Mouse (Mus musculus) forebrain, postnatal 0 days (tissue): ENCODE results near the gene Gm4513. TPM values are rescaled to one million over a fixed set of nuclear protein-coding genes. Genes with fewer than 3 reads are reported as not detected.
"Not testable (repeated sequence)": the region's sequence is repeated elsewhere in the genome, so short reads cannot be mapped to it uniquely, and the experiment has no call there.

Experiments used
- ATAC-seq: fragments of 200-750 bp; cut with Nextera tagmentation; 2 replicates; pipeline ENCODE4 v1.8.0; 2017; ENCODE audit warnings: mild to moderate bottlenecking, moderate library complexity
- DNase-seq: peaks from one replicate; pipeline ENCODE4 v3.0.0-alpha.2; 2015
- H3K27ac ChIP-seq: fragments of 300-500 bp; sonication (generic); 2 replicates; pipeline ENCODE4 v1.5.1; 2014; ENCODE audit warnings: low read depth, mild to moderate bottlenecking, antibody characterized with exemption, low read length, moderate library complexity, mixed read lengths
- H3K27me3 ChIP-seq: fragments of 300-500 bp; sonication (generic); 2 replicates; pipeline ENCODE4 v1.6.1; 2014; ENCODE audit warnings: mild to moderate bottlenecking, low read length, mixed read lengths; ENCODE audit not compliant: insufficient read depth
- H3K36me3 ChIP-seq: fragments of 300-500 bp; sonication (generic); 2 replicates; pipeline ENCODE4 v1.6.1; 2014; ENCODE audit warnings: mild to moderate bottlenecking, moderate library complexity; ENCODE audit not compliant: insufficient read depth
- H3K4me1 ChIP-seq: fragments of 300-500 bp; sonication (generic); 2 replicates; pipeline ENCODE4 v1.6.1; 2014; ENCODE audit warnings: antibody characterized with exemption; ENCODE audit not compliant: insufficient read depth
- H3K4me2 ChIP-seq: fragments of 300-500 bp; sonication (generic); 2 replicates; pipeline ENCODE4 v1.6.1; 2014; ENCODE audit warnings: low read depth, mild to moderate bottlenecking, moderate library complexity
- H3K4me3 ChIP-seq: fragments of 300-500 bp; sonication (generic); 2 replicates; pipeline ENCODE4 v1.5.1; 2014; ENCODE audit warnings: low read depth, low read length, mixed read lengths
- H3K9ac ChIP-seq: fragments of 300-500 bp; sonication (generic); 2 replicates; pipeline ENCODE4 v1.6.1; 2014; ENCODE audit warnings: mild to moderate bottlenecking
- H3K9me3 ChIP-seq: fragments of 300-500 bp; sonication (generic); 2 replicates; pipeline ENCODE4 v1.6.1; 2016; ENCODE audit warnings: low read length
- WGBS: fragments of 180-500 bp; shearing (Covaris S2); extraction: QIAGEN DNeasy Blood & Tissue Kit; methylation state at CpG from one replicate; pipeline ENCODE4 v1.1.7; 2014; 5-methylcytosine and 5-hydroxymethylcytosine counted together
- polyA plus RNA-seq: library from polyadenylated mRNA; unstranded; fragments of >200 nt; fragmentation: Nextera tagmentation; extraction: Ambion mirVana; gene quantifications from 2 replicates; pipeline ENCODE4 v1.2.1, GENCODE M21; 2015
- total RNA-seq: library from RNA; depleted of rRNA; stranded (reverse); fragments of >200 nt; gene quantifications from 2 replicates; pipeline ENCODE4 v1.2.3, GENCODE M21; 2014; rRNA removed

Gene Gm4513
- total RNA-seq (not detected in 2 replicates), polyA plus RNA-seq (not detected in 2 replicates)

DNA sequence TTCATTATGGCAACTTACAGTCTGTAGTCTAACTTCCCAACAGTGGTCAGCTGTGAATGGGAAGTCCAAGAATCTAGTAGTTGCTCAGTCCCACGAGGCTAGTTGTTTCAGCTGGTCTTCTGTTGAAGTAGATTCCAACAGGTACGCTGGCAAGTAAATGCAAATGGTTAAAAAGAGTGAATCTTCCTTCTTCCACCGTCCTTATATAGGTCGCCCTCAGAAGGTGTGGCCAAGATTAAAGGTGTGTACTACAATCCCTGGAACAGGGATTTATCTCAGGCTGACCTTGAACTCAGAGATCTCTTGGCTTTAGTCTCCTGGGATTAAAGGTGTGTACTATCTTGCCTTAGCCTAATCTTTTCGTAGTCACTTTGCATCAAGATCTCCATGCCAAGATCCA is at the start of gene Gm4513:
Gene Gm4513 (minus strand): TSS at position 101 of the 400 bp plus-strand sequence.
- not testable (repeated sequence) for ATAC-seq

GRCm38 (mm10) chr7:20576141-20576540 is 22.7 kb downstream of the Gm4513 start, which contains the start of gene Gm4141:
Gm4141 (minus strand) TSS chr7:20576241.
- no CpG with 5 or more reads among the region's 3 CpGs for WGBS
- not testable (repeated sequence) for H3K4me1 ChIP-seq

More for the DNA sequence above, at the start of gene Gm4513:
- not testable (repeated sequence) for H3K9ac ChIP-seq, H3K4me1 ChIP-seq, H3K9me3 ChIP-seq, DNase-seq, H3K4me3 ChIP-seq, H3K4me2 ChIP-seq, H3K27me3 ChIP-seq, H3K27ac ChIP-seq, H3K36me3 ChIP-seq
- WGBS, result 83% methylated on average over 3 of the region's 5 CpGs

DNA sequence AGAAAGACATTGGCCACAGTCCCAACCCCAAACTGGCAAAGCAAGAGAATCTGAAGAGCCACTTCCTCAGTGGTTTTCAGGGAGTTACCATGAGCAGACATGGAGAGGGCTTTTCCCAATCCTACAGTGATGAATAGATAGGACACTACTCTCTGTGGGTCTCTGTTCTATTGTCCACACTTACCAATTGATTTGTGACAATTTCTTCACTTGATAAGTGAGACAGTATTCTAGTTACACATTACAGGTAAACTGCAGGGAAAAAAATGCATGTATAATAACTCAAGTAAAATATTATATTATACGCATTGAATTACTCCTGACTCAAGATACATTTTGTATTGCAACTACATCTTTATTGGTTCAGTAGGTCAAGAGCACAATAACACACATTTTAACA is 53.2 kb downstream of the Gm4513 start, which contains the start of gene Gm5726:
Gene Gm5726 (minus strand): TSS at position 101 of the 400 bp plus-strand sequence.
- ATAC-seq, H3K36me3 ChIP-seq, DNase-seq, H3K9me3 ChIP-seq, H3K9ac ChIP-seq, H3K4me2 ChIP-seq, H3K27me3 ChIP-seq, H3K4me3 ChIP-seq, H3K4me1 ChIP-seq, H3K27ac ChIP-seq: not testable (repeated sequence)
- no CpG with 5 or more reads among the region's 1 CpGs for WGBS

More at GRCm38 (mm10) chr7:20576141-20576540, 22.7 kb downstream of the Gm4513 start, which contains the start of gene Gm4141:
- not testable (repeated sequence) for H3K4me2 ChIP-seq, H3K4me3 ChIP-seq, H3K9me3 ChIP-seq, H3K9ac ChIP-seq, DNase-seq, H3K27me3 ChIP-seq, ATAC-seq, H3K27ac ChIP-seq, H3K36me3 ChIP-seq

Other genes with a start within 250 kb of the Gm4513 start
- gene Gm5728, start 223.6 kb downstream of the Gm4513 start, total RNA-seq, result not detected in 2 replicates
- not detected in 2 replicates for gene Gm5728, start 223.6 kb downstream of the Gm4513 start, polyA plus RNA-seq
- not detected in 2 replicates for gene Vmn1r100, start 181.1 kb downstream of the Gm4513 start, total RNA-seq
- not detected in 2 replicates for gene Vmn1r100, start 181.1 kb downstream of the Gm4513 start, polyA plus RNA-seq
- not detected in 2 replicates for gene Vmn1r101, start 156.4 kb downstream of the Gm4513 start, total RNA-seq
- not detected in 2 replicates for gene Vmn1r101, start 156.4 kb downstream of the Gm4513 start, polyA plus RNA-seq
- not detected in 2 replicates for gene Gm10670, start 124.1 kb downstream of the Gm4513 start, total RNA-seq
- not detected in 2 replicates for gene Gm10670, start 124.1 kb downstream of the Gm4513 start, polyA plus RNA-seq
- not detected in 2 replicates for gene Vmn1r103, start 88.5 kb downstream of the Gm4513 start, total RNA-seq
- not detected in 2 replicates for gene Vmn1r103, start 88.5 kb downstream of the Gm4513 start, polyA plus RNA-seq
- gene Vmn1r104, start 65.2 kb downstream of the Gm4513 start, total RNA-seq, result not detected in 2 replicates
- gene Vmn1r104, start 65.2 kb downstream of the Gm4513 start, polyA plus RNA-seq, result not detected in 2 replicates
- not detected in 2 replicates for gene Gm5726, start 53.3 kb downstream of the Gm4513 start, total RNA-seq
- not detected in 2 replicates for gene Gm5726, start 53.3 kb downstream of the Gm4513 start, polyA plus RNA-seq
- gene Gm4141, start 22.8 kb downstream of the Gm4513 start, total RNA-seq, result not detected in 2 replicates
- not detected in 2 replicates for gene Gm4141, start 22.8 kb downstream of the Gm4513 start, polyA plus RNA-seq
- gene Vmn1r107, start 69.9 kb upstream of the Gm4513 start, total RNA-seq, result not detected in 2 replicates
- not detected in 2 replicates for gene Vmn1r107, start 69.9 kb upstream of the Gm4513 start, polyA plus RNA-seq
- gene Vmn1r111, start 104.2 kb upstream of the Gm4513 start, total RNA-seq, result not detected in 2 replicates
- not detected in 2 replicates for gene Vmn1r111, start 104.2 kb upstream of the Gm4513 start, polyA plus RNA-seq
- gene Gm10668, start 131.6 kb upstream of the Gm4513 start, total RNA-seq, result not detected in 2 replicates
- gene Gm10668, start 131.6 kb upstream of the Gm4513 start, polyA plus RNA-seq, result not detected in 2 replicates
- gene Vmn1r112, start 172.2 kb upstream of the Gm4513 start, total RNA-seq, result not detected in 2 replicates
- gene Vmn1r112, start 172.2 kb upstream of the Gm4513 start, polyA plus RNA-seq, result not detected in 2 replicates
- not detected in 2 replicates for gene Vmn1r113, start 188.3 kb upstream of the Gm4513 start, total RNA-seq
- not detected in 2 replicates for gene Vmn1r113, start 188.3 kb upstream of the Gm4513 start, polyA plus RNA-seq
- not detected in 2 replicates for gene Vmn1r114, start 213.2 kb upstream of the Gm4513 start, total RNA-seq
- not detected in 2 replicates for gene Vmn1r114, start 213.2 kb upstream of the Gm4513 start, polyA plus RNA-seq
- gene Vmn1r115, start 246.0 kb upstream of the Gm4513 start, total RNA-seq, result not detected in 2 replicates
- gene Vmn1r115, start 246.0 kb upstream of the Gm4513 start, polyA plus RNA-seq, result not detected in 2 replicates